Mouse (Mus musculus) layer of hippocampus, postnatal 10 days (tissue): ENCODE data around the gene Col13a1. TPM values are rescaled to one million over a fixed set of nuclear protein-coding genes. Genes with fewer than 3 reads are reported as not detected.

Source experiments
- DNase-seq, 2 experiments: peaks; one replicate each; pipeline ENCODE4 v3.0.0; 2021; ENCODE audit warnings: low spot score in 2 of 2
- long read RNA-seq: library from polyadenylated mRNA; stranded (forward); transcript quantifications from one replicate; pipeline ENCODE4 v2.0.0, GENCODE M21; 2023
- total RNA-seq, 2 experiments: library from RNA; stranded (reverse); gene quantifications; 2 replicates each; pipeline ENCODE4 v1.2.3; 2021

The Col13a1 gene
- 1 to 10 TPM; 2.5 to 2.7 TPM for total RNA-seq
- long read RNA-seq, partial matches to known transcripts = 0 of 3 reads
- long read RNA-seq, other reads (novel, unspliced or antisense) = 3 of 3 reads

GRCm38 (mm10) chr10:61978866-61979340 is at the start of gene Col13a1:
Gene Col13a1 (minus strand): TSS chr10:61979108.
- no peak for DNase-seq

- DNase-seq = no peak
These were observed 48.8 kb upstream of the Col13a1 start for GRCm38 (mm10) chr10:62027699-62028098.

GRCm38 (mm10) chr10:62023821-62024551 is 45.1 kb upstream of the Col13a1 start:
- no peak for DNase-seq

DNA sequence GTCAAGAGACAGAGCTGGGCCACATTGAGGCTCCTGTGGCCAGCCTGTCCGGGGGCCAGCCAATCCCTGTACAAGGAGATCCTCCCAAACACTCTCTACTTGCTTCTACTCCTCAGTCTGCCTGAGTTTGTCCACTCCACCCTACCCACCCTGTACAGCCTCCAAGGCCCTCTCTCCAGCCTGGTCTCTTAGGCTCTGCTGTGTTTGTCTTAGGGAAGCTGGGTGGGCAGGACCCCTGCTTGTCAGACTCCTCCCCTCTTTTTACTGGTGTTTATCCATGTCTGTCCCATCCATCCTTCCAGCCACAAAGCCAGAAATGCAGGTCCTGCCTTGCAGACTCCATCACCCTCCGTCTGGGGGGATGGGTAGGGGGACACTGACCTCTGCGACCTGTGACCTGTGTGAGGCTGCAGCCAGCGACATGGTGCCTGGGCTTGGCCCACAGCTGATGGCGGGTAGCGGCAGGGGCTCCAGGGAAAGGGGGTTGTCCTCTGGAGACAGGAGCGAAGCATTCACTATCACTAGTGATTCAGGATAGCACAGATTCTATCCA is 41.2 kb upstream of the Col13a1 start:
- no peak for DNase-seq

GRCm38 (mm10) chr10:62019386-62020067 is 40.6 kb upstream of the Col13a1 start:
- DNase-seq = no peak

DNA sequence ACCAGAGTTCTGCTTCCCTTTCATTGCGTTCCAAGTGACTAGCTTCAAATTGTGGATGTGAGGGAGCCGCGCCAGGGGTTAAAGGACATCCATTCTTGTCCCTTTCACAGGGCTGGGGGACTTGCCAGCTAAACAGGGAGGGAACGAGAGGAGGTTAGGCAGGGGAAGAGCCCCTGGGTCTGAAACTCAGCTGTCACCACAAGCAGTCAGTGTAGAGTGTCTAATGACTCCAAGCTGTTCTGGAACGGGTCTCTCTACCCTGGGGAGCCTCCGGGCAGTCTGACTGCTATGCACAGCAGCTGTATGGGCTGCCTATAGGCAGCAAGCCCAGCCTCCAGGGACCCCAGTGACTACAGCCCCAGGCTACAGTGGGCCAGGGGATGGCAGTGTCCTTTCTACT is 38.0 kb upstream of the Col13a1 start:
- no peak for DNase-seq

DNA sequence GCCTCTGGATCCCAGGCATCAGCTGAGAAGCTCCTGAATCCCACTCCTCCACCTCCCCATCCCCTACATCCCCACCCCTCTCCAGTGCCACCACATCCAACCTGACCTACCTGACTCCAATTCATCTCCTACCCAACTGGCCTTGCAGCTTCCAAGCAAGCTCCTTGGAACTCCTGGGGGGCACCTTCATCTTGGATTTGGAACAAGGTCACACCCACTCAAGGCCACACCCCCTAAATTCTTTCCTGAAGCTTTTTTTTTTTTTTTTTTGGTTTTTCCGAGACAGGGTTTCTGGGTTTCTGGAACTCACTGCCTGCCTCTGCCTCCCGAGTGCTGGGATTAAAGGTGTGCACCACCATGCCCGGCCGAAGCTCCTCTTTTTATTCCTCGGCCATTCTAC is 34.3 kb upstream of the Col13a1 start:
- DNase-seq = no peak

GRCm38 (mm10) chr10:62012371-62012770 is 33.5 kb upstream of the Col13a1 start:
- no peak for DNase-seq

GRCm38 (mm10) chr10:62009981-62010500 is 31.1 kb upstream of the Col13a1 start:
- no peak for DNase-seq

- DNase-seq = no peak
These were observed 29.1 kb upstream of the Col13a1 start for GRCm38 (mm10) chr10:62007958-62008357.

GRCm38 (mm10) chr10:62006371-62006770 is 27.5 kb upstream of the Col13a1 start:
- no peak for DNase-seq

- no peak for DNase-seq
These were observed 21.3 kb upstream of the Col13a1 start for GRCm38 (mm10) chr10:62000216-62000615.

DNA sequence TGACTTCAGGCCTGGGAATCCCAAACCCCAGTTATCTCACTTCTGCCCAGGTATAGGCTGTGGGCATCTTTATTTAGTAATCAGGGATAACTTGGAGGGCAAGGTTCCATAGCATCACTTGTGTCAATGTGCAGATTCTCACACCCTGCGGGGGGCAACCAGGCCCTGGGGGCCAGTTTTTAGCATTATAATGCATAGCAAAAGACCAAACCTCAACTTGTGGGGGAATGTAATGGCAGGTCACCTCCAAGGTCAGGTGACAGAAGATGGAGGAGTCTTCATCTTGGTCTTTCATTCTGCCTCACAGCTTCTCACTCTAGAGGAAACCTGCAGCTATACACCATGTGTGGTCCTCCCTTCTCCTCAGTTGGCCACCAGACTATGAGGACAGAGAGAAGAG is 20.9 kb upstream of the Col13a1 start:
- no peak for DNase-seq

- DNase-seq = no peak
These were observed 12.8 kb upstream of the Col13a1 start for GRCm38 (mm10) chr10:61991481-61992424.

GRCm38 (mm10) chr10:61980424-61980823 is 1.5 kb upstream of the Col13a1 start:
- peak; percentile 95 to 96 for DNase-seq

- DNase-seq = peak; percentile 35 to 47
These were observed 619 bp downstream of the Col13a1 start for GRCm38 (mm10) chr10:61978112-61978865.

DNA sequence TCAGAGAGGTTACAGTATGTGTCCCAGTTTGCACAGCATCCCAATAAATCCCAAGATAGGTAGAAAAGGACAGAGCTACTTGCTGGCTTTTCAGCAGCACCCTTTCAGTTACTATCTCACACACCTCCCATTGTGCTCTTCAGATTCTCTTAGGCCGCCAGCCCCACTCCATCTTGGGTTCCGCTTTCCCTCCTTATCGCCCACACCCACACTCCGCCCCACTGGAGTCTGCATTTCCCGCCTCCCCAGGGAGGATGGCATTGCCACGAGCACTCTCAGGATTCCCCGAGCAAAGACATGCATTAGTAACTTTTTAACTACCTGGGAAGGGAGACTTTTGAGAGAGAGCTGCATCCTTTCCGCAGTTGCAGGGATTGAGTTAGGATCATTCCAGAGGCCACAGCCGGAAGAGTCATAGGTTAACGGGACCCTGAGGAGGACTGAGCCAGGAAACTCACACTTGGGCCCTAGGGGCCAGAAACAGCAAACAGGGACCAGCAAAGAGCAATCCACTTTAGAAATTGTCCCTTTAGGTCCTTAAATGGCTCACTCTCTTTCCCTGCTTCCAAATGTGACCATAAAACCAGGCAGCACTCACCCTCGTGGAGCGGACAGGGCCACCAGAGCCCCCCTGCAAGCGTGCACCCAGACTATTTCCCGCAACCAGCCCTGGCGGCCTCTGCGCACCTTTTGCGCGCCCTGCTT is 1.4 kb downstream of the Col13a1 start:
- no peak for DNase-seq

DNA sequence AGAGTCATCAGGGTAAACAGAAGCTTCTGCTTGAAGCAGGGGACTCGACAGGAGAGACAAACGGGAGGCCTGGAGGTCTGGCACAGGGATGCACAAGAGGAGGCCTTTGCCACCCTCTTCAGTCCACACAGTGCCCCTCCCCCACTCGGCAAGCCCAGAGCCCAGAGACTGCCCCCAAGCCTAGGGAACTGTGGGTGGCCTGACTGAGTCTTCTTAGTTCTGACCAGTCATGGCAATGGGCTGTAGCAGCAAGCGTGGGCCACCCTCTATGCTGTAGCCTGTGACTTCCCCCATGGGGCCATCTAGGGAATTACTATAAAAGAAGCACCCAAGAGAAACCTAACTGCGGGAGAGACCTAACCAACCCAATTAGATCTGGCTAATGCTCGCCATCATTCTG is 1.9 kb downstream of the Col13a1 start:
- peak in 1 of 2 experiments; percentile 24 for DNase-seq

- DNase-seq = no peak
These were observed 4.3 kb downstream of the Col13a1 start for GRCm38 (mm10) chr10:61974581-61974980.
